Mouse (Mus musculus): ENCODE measurements around the gene Rhbdf1. TPM values are rescaled to one million over a fixed set of nuclear protein-coding genes. Genes with fewer than 3 reads are reported as not detected.

Gene Rhbdf1
- polyA plus RNA-seq, 1 experiment from 2014 or later: 34.1 TPM

DNA sequence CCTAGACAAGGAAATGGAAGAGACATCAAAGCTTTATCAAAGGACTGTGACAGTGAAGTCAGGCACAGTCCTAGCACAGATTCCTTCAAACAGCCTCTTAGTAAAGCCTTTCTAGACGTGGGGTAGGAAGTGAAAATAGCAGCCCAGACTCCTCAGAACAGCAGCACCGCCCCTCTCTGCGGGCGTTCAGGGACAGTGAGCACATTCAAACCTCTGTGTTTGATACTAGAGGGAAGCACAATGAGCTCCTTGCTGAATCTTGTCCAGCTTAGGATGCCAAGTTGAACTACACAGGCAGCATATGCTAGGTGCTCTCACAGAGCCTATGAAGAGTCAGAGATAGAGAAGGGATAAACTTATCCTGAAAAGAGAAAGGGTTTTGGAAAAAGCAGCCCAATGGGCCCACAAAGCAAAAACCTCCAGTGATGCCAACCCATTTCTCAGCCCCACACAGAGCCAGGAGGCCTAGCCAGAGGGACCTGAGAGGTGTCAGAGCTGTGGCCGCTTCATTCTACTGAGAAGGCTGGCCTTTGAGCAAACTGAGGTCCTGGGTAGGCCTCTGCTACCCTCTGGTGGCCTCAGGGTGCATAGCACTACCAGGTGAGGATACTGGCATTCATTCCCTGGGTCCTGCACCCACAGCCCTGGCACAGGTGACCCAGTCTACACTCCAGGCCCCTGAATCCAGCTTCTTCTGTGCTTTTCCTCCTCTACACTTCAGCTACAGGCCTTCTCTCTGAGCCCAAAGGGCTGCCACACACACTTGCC is 16.2 kb upstream of the Rhbdf1 start:
- H3K9ac ChIP-seq: no peak overlapping the region
- H3K36me3 ChIP-seq: peaks cover 75% of the 10 kb centered on the region
- WGBS: 69% methylated on average over 5 of the region's 5 CpGs
- no peaks in the 10 kb centered on the region for H3K9me3 ChIP-seq
- peak overlapping the region; percentile 33; the same call in 1 of the 2 replicates for H3K4me2 ChIP-seq
- no peak overlapping the region for H3K4me3 ChIP-seq
- no peaks in the 10 kb centered on the region for H3K27me3 ChIP-seq (replicated peaks)
- no peak overlapping the region; the same call in 1 of the 2 replicates for H3K27ac ChIP-seq (replicated peaks)
- H3K4me1 ChIP-seq: peaks cover 43% of the 10 kb centered on the region
- ATAC-seq (ENCODE audit: extremely low read depth, insufficient number of reproducible peaks, low FRiP score, low TSS enrichment): peak; percentile 37; the same call in 1 of the 2 replicates

DNA sequence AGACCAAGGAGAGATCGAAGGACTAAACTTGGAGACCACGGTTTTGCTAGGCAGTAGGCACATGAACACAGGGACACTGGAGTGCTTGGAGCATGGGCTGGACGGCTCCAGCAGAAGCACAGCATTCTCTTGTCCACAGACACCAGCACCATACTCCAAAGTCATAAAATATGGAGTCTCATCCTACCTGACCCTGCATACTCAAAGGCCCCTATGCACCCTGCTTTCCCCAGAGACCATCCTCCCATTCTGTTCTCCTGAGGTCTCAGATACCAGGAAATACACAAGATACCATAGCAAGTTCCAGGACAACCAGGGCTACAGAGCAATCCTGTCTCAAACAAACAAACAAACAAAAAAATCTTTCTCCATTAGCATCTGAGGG is 15.3 kb upstream of the Rhbdf1 start:
- H3K27me3 ChIP-seq (replicated peaks): no peaks in the 10 kb centered on the region
- no peaks in the 10 kb centered on the region for H3K9me3 ChIP-seq
- ATAC-seq (ENCODE audit: extremely low read depth, insufficient number of reproducible peaks, low FRiP score, low TSS enrichment): no peak
- no peak overlapping the region for H3K9ac ChIP-seq
- no peak overlapping the region for H3K27ac ChIP-seq (replicated peaks)
- 85% methylated on average over 3 of the region's 3 CpGs for WGBS
- H3K4me1 ChIP-seq: peaks cover 36% of the 10 kb centered on the region
- H3K36me3 ChIP-seq: peaks cover 82% of the 10 kb centered on the region
- no peak overlapping the region for H3K4me2 ChIP-seq
- no peak overlapping the region for H3K4me3 ChIP-seq

DNA sequence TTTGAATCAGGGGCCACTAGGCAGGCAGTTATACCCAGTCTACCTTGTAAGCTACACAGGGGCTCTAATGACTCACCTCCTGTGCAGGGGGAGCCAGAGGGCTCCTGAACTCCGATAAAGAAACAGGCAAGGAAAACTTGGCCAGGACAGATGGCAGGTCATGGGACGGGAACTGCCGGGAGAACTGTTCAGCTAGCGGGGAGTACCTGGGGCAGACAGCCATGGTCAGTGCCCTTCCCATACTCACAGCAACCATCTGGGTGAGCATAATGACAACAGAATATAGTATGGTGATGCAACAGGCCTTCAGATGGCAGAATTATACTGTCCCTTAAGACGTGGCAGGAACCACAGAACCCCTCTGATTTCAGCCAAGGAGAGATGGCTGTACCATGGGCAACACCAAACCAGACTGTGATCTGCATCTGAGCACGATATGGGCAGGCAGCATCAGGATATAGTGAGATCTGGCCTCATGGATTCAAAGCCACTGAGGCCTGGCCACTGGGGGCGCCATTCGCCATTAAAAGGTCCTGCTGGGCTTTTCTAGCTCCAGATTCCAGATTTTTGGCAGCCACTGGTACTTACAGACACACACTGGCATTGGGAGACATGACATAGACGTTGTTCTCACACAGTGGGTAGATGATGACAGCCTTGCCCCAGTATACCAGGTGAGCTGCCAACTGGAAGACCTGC is 14.8 kb upstream of the Rhbdf1 start:
- peak overlapping the region; percentile 42; the same call in 1 of the 2 replicates for H3K9ac ChIP-seq
- H3K27ac ChIP-seq (replicated peaks): no peak overlapping the region
- H3K4me1 ChIP-seq: peaks cover 36% of the 10 kb centered on the region
- no peak for ATAC-seq (ENCODE audit: extremely low read depth, insufficient number of reproducible peaks, low FRiP score, low TSS enrichment)
- H3K9me3 ChIP-seq: no peaks in the 10 kb centered on the region
- H3K27me3 ChIP-seq (replicated peaks): no peaks in the 10 kb centered on the region
- no peak overlapping the region for H3K4me2 ChIP-seq
- no peak overlapping the region for H3K4me3 ChIP-seq
- peaks cover 82% of the 10 kb centered on the region for H3K36me3 ChIP-seq
- WGBS: 60% methylated on average over 9 of the region's 9 CpGs

DNA sequence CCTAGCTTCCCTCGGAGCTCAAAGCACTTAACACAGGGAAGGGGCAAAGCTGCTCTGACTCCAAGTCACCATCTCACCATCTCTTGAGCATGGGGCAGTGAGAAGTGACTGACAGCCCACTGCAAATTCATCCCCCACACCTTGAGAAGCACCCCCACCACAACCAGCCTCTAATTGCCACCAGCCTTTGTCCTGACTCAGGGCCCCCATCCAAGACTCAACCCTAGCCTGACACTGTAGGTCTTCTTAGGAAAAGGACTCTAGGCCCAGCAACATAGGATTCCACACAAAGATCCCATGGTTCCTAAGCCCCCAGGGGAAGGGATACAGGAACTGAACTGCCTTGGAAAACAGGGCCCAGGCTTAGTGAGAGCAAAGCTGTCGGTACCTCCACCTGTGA is 14.0 kb upstream of the Rhbdf1 start:
- Histone ChIP-seq H3K27ac (replicated peaks) (peak overlapping the region; percentile 32; the same call in 1 of the 2 replicates), H3K36me3 (peaks cover 82% of the 10 kb centered on the region), H3K9me3 (no peaks in the 10 kb centered on the region), H3K4me3 (no peak overlapping the region), H3K27me3 (replicated peaks) (no peaks in the 10 kb centered on the region), H3K9ac (peak overlapping the region; percentile 42; the same call in 1 of the 2 replicates), H3K4me2 (no peak overlapping the region), H3K4me1 (peaks cover 36% of the 10 kb centered on the region)
- 64% methylated on average over 2 of the region's 2 CpGs for WGBS
- ATAC-seq (ENCODE audit: extremely low read depth, insufficient number of reproducible peaks, low FRiP score, low TSS enrichment): no peak

DNA sequence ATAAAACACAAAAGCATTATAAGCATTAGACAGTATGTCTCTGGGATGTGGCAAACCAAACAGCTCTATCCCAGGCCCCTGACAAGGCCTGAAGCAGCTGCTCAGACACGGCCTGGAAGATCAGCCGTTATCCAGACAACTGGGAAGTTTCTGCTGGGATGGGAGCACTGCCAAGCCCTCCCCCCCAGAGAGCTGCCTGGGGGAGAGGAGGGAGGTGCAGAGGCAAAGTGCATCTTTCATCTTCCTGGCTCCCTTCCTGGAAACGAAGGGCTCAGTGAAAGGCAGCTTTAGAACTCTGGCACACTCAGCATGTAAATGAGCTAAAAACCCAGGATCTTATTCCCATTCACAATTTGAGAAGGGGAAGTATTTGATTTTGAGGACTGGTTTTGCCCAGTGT is 13.5 kb upstream of the Rhbdf1 start:
- Histone ChIP-seq H3K9me3 (no peaks in the 10 kb centered on the region), H3K4me1 (peaks cover 36% of the 10 kb centered on the region), H3K9ac (0 out of 2 replicates have a peak overlapping the region, but pooled peaks have one; percentile 52), H3K4me3 (no peak overlapping the region), H3K27me3 (replicated peaks) (no peaks in the 10 kb centered on the region), H3K4me2 (no peak overlapping the region), H3K36me3 (peaks cover 82% of the 10 kb centered on the region), H3K27ac (replicated peaks) (peak overlapping the region; percentile 51)
- WGBS: 38% methylated on average over 3 of the region's 3 CpGs
- no peak for ATAC-seq (ENCODE audit: extremely low read depth, insufficient number of reproducible peaks, low FRiP score, low TSS enrichment)

DNA sequence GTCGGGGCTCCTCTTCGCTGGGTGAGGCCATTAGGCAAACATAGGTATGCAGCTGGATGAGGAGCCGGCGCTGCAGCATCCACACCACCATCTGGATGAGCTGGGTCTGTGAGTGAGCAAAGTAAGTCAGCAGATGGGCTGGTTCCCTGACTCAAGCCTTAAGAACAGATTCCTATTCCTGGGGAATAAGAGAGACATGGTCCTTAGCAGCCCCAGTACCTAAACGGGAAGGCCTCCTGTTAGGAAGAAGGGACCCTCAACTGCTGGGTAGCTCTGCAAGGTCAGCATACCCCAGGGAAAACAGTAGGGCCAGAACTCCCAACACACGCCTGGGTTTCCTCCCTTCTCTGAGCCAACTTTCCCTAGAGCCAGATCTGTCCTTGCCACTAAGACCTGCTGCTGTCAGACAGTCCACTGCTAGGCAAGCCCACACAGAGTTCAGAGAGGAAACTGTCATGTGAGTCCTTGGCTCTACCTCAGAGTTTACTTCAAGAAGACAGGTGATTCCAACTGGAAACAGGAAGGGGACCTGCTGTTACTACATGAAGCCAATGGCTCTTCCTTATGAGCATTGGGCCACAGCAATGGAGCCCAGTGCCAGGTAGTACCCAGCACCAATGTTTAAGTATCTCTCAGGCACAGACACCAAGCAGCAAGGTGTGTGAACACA is 12.9 kb upstream of the Rhbdf1 start:
- H3K4me2 ChIP-seq: no peak overlapping the region
- no peak for ATAC-seq (ENCODE audit: extremely low read depth, insufficient number of reproducible peaks, low FRiP score, low TSS enrichment)
- no peaks in the 10 kb centered on the region for H3K9me3 ChIP-seq
- H3K9ac ChIP-seq: 0 out of 2 replicates have a peak overlapping the region, but pooled peaks have one; percentile 52
- WGBS: 88% methylated on average over 6 of the region's 6 CpGs
- H3K4me3 ChIP-seq: no peak overlapping the region
- H3K27me3 ChIP-seq (replicated peaks): no peaks in the 10 kb centered on the region
- peaks cover 36% of the 10 kb centered on the region for H3K4me1 ChIP-seq
- H3K27ac ChIP-seq (replicated peaks): peak overlapping the region; percentile 51
- peaks cover 82% of the 10 kb centered on the region for H3K36me3 ChIP-seq

DNA sequence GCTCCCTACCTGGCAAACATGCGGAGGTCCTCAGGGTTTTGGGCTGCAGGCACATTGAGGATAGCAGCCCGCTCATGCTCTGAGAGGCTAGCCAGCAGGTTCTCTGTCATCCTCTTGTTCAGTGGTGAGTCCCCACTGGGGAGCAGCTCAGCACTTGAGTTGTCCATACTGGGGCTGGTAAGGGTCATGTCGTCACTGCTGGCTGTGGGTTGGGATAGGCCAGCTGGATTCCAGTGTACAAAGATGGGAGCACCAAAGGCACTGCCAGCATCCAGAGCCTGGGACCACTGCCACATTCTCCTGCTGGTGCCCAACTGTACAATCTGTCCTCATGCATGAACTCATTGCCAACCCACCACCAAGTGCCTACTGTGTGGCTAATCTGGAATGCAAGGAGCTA is 11.8 kb upstream of the Rhbdf1 start:
- Histone ChIP-seq H3K36me3 (peaks cover 82% of the 10 kb centered on the region), H3K27me3 (replicated peaks) (no peaks in the 10 kb centered on the region), H3K9me3 (no peaks in the 10 kb centered on the region), H3K4me3 (no peak overlapping the region), H3K4me1 (peaks cover 36% of the 10 kb centered on the region), H3K27ac (replicated peaks) (no peak overlapping the region), H3K4me2 (no peak overlapping the region), H3K9ac (no peak overlapping the region)
- 85% methylated on average over 3 of the region's 3 CpGs for WGBS
- ATAC-seq (ENCODE audit: extremely low read depth, insufficient number of reproducible peaks, low FRiP score, low TSS enrichment): no peak

DNA sequence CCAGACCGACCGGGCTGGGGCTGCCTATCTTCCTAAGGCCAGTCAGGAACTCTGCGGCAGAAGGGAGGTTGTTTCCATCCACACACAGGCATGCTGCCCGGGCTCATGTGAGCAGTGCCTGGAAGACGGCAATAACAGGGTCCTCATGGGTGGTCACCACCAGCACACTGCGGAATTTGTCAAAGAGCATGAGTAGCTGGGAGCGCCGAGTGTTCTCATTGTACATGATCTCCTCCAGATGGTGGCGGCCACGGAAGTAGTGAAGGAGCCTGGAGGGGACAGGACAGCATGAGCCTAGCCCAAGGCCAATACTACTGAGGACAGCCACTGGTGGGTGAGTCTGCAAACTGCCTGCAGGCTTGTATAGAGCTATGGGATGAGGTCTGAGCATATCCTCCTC is 10.7 kb upstream of the Rhbdf1 start:
- peaks cover 32% of the 10 kb centered on the region for H3K4me1 ChIP-seq
- H3K36me3 ChIP-seq: peaks cover 87% of the 10 kb centered on the region
- no peak for ATAC-seq (ENCODE audit: extremely low read depth, insufficient number of reproducible peaks, low FRiP score, low TSS enrichment)
- H3K27ac ChIP-seq (replicated peaks): no peak overlapping the region
- WGBS: 76% methylated on average over 10 of the region's 10 CpGs
- H3K4me3 ChIP-seq: no peak overlapping the region
- no peaks in the 10 kb centered on the region for H3K9me3 ChIP-seq
- H3K4me2 ChIP-seq: no peak overlapping the region
- H3K9ac ChIP-seq: no peak overlapping the region
- no peaks in the 10 kb centered on the region for H3K27me3 ChIP-seq (replicated peaks)

DNA sequence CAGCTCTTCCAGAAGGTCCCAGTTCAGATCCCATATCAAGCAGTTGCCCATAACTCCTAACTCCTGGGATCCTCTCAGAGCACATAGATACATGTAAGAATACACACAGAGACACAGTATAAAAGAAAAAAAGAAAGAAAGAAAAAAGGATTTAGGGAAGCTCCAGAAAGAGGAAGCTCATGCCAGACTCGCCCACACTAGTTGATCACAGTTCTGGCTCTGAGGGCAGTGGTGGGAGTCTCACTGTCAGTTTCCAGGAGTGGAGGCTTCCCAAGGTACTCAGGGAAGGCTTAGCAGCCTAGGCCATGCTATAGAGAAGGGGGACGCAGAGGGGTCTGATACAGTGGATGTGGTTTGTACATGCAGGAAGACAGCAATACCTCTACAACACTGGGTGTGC is 9.0 kb upstream of the Rhbdf1 start:
- H3K9me3 ChIP-seq: no peaks in the 10 kb centered on the region
- WGBS: 92% methylated on average over 2 of the region's 2 CpGs
- H3K4me2 ChIP-seq: no peak overlapping the region
- peaks cover 32% of the 10 kb centered on the region for H3K4me1 ChIP-seq
- no peak overlapping the region for H3K4me3 ChIP-seq
- ATAC-seq (ENCODE audit: extremely low read depth, insufficient number of reproducible peaks, low FRiP score, low TSS enrichment): no peak
- H3K36me3 ChIP-seq: peaks cover 72% of the 10 kb centered on the region
- no peak overlapping the region for H3K27ac ChIP-seq (replicated peaks)
- no peaks in the 10 kb centered on the region for H3K27me3 ChIP-seq (replicated peaks)
- H3K9ac ChIP-seq: no peak overlapping the region

DNA sequence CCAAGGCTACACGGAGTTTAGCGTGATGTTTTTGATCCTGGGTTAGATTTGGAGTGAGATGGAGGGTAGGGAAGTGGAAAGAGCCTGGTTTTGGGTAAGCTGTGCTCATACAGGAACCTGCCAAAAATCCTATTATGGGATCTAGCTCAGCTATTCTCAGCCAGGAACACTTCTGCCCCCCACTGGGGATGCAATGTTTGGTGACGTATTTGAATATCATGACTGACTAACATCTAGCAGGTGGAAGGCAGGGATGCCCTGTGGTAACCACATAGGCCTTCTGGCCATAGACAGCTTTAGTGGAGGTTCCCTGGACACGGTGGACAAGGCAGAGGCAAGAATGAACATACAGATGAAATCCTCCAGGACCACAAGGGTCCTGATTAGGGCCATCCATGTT is 8.1 kb upstream of the Rhbdf1 start:
- ATAC-seq (ENCODE audit: extremely low read depth, insufficient number of reproducible peaks, low FRiP score, low TSS enrichment): no peak
- peaks cover 71% of the 10 kb centered on the region for H3K36me3 ChIP-seq
- no peak overlapping the region for H3K4me2 ChIP-seq
- H3K9me3 ChIP-seq: no peaks in the 10 kb centered on the region
- H3K4me3 ChIP-seq: no peak overlapping the region
- peaks cover 32% of the 10 kb centered on the region for H3K4me1 ChIP-seq
- H3K27me3 ChIP-seq (replicated peaks): no peaks in the 10 kb centered on the region
- no peak overlapping the region for H3K9ac ChIP-seq
- H3K27ac ChIP-seq (replicated peaks): no peak overlapping the region
- WGBS: 82% methylated on average over 4 of the region's 4 CpGs

DNA sequence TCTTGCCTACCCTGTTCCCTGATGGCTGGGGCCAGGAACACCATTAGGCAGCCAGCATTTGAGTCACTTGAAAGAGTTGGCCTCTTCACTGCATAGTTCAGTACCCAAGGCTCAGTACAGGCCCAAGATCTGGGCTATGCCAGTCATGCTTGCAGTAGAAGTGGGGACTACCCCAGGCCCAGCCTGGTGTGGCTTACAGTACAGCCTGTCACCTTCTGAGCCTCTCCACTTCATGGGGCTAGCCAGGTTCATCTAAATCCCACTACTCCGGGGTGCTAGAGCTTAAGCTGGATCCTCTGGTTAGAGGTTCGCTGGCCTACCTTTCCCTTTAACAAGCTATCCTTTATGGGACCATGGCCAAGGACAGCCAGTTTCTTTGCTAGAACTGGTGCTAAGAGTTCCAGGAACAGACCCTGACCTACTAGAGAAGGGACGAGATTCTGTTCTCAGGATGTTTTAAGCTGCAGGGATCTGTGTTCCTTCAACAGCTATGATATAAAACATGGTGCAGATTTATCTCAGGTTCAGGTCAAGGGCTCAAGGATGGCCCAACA is 6.3 kb upstream of the Rhbdf1 start:
- no peak overlapping the region for H3K4me3 ChIP-seq
- 76% methylated on average over 3 of the region's 3 CpGs for WGBS
- no peaks in the 10 kb centered on the region for H3K27me3 ChIP-seq (replicated peaks)
- no peaks in the 10 kb centered on the region for H3K9me3 ChIP-seq
- H3K4me2 ChIP-seq: no peak overlapping the region
- H3K9ac ChIP-seq: no peak overlapping the region
- H3K36me3 ChIP-seq: peaks cover 53% of the 10 kb centered on the region
- no peak overlapping the region for H3K27ac ChIP-seq (replicated peaks)
- no peak for ATAC-seq (ENCODE audit: extremely low read depth, insufficient number of reproducible peaks, low FRiP score, low TSS enrichment)
- H3K4me1 ChIP-seq: peaks cover 43% of the 10 kb centered on the region

Measured in heart, embryonic 13.5 days (tissue).